Mouse (Mus musculus) kidney, postnatal 0 days (tissue): Measurements from ENCODE around the gene Poc1a. TPM values are rescaled to one million over a fixed set of nuclear protein-coding genes. Genes with fewer than 3 reads are reported as not detected.
A peak's percentile ranks its signal among the peaks of the same experiment; 100 is the strongest.

ENCODE experiments used
- ATAC-seq: fragments of 200-750 bp; cut with Nextera tagmentation; replicated peaks from 2 replicates; pipeline ENCODE4 v1.8.0; 2017; ENCODE audit warnings: low read depth, moderate number of reproducible peaks, moderate TSS enrichment, moderate library complexity; ENCODE audit not compliant: low FRiP score
- DNase-seq: peaks from one replicate; pipeline ENCODE4 v3.0.0-alpha.2; 2016; ENCODE audit warnings: low spot score
- H3K27ac ChIP-seq: fragments of 300-500 bp; sonication (generic); 2 replicates; pipeline ENCODE4 v1.5.1; 2014; ENCODE audit warnings: mild to moderate bottlenecking
- H3K27me3 ChIP-seq: fragments of 300-500 bp; sonication (generic); 2 replicates; pipeline ENCODE4 v1.6.1; 2014; ENCODE audit warnings: low read length, mixed read lengths; ENCODE audit not compliant: insufficient read depth
- H3K36me3 ChIP-seq: fragments of 300-500 bp; sonication (generic); 2 replicates; pipeline ENCODE4 v1.6.1; 2014; ENCODE audit warnings: low read length, mixed read lengths; ENCODE audit not compliant: insufficient read depth
- H3K4me1 ChIP-seq: fragments of 300-500 bp; sonication (generic); replicated peaks from 2 replicates; pipeline ENCODE4 v1.6.1; 2014; ENCODE audit warnings: antibody characterized with exemption, low read length, mixed read lengths; ENCODE audit not compliant: insufficient read depth
- H3K4me2 ChIP-seq: fragments of 300-500 bp; sonication (generic); 2 replicates; pipeline ENCODE4 v1.6.1; 2014; ENCODE audit warnings: mild to moderate bottlenecking, low read length, moderate library complexity, mixed read lengths
- H3K4me3 ChIP-seq: fragments of 300-500 bp; sonication (generic); replicated peaks from 2 replicates; pipeline ENCODE4 v1.5.1; 2014; ENCODE audit warnings: low read depth, low read length
- H3K9ac ChIP-seq: fragments of 300-500 bp; sonication (generic); 2 replicates; pipeline ENCODE4 v1.6.1; 2014; ENCODE audit warnings: low read depth, low read length
- H3K9me3 ChIP-seq: fragments of 300-500 bp; sonication (generic); replicated peaks from 2 replicates; pipeline ENCODE4 v1.6.1; 2016; ENCODE audit warnings: low read length, inconsistent platforms, mixed read lengths
- CTCF ChIP-seq: IDR thresholded peaks from 2 replicates; pipeline ENCODE4 v1.5.1; 2016; ENCODE audit warnings: antibody characterized with exemption, low read depth, mild to moderate bottlenecking, moderate library complexity
- WGBS: fragments of 180-500 bp; shearing (Covaris S2); extraction: QIAGEN DNeasy Blood & Tissue Kit; methylation state at CpG from one replicate; pipeline ENCODE4 v1.1.7; 2014; 5-methylcytosine and 5-hydroxymethylcytosine counted together
- polyA plus RNA-seq: library from polyadenylated mRNA; unstranded; fragments of >200 nt; fragmentation: Nextera tagmentation; extraction: Ambion mirVana; gene quantifications from 2 replicates; pipeline ENCODE4 v1.2.1, GENCODE M21; 2015

The Poc1a gene
- polyA plus RNA-seq, 1 experiment from 2014 or later: 13.1 TPM

DNA sequence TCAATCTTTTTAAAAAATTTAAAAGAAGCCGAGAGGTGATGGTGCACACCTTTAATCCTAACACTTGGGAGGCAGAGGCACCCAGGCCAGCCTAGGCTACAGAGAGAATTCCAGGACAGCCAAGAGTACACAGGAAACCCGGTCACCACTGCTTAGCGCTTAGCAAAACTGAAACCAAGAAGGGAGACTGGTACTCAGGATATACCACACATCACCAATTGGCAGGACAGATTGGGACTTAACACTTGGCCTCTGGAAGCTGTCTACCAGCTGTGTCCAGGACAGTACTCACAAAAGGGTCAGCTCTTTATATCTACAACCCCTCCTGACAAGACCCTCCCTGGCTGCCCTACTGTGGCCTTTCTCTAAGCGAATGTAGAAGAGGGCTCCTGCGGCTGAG is 86.1 kb downstream of the Poc1a start:
- H3K4me3 ChIP-seq: peak overlapping the region; percentile 42
- H3K4me1 ChIP-seq: peaks cover 24% of the 10 kb centered on the region
- peak overlapping the region; percentile 47; the same call in 1 of the 2 replicates for H3K9ac ChIP-seq
- peak overlapping the region; percentile 99 for H3K4me2 ChIP-seq
- DNase-seq: no peak
- H3K9me3 ChIP-seq: no peaks in the 10 kb centered on the region
- no peak for ATAC-seq
- peaks cover 4% of the 10 kb centered on the region; the same call in 1 of the 2 replicates for H3K36me3 ChIP-seq
- TF ChIP-seq CTCF: no peak
- peak overlapping the region; percentile 62; the same call in 1 of the 2 replicates for H3K27ac ChIP-seq
- WGBS: 21% methylated on average over 5 of the region's 5 CpGs
- no peaks in the 10 kb centered on the region for H3K27me3 ChIP-seq

DNA sequence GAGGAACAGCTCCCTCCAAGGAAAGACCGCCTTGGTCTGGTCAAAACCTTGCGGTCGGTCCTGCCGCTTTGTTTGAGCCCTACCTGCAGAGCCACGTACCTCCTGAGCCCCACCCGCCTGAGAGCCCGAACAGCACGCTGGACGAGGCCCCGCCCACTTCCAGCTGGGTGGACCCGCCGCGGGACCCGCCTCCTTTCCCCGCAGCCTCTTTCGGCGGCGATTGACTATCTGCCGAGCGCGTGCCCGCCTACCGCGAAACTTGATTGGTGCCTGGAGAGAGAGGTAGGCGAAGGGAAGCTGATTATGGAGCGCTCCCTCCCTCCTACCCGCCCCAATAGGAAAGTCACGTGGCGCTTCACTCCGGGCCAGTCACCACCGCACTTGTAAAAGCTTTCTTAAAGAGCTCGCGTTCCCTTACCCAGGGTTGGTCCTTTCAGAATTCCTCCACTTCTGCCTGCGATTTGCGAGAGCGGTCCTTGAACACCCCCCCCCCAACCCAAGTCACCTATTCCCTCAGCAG is 86.8 kb downstream of the Poc1a start:
- TF ChIP-seq CTCF: no peak
- Histone ChIP-seq H3K4me3 (peak overlapping the region; percentile 79), H3K27me3 (no peaks in the 10 kb centered on the region), H3K27ac (peak overlapping the region; percentile 97), H3K4me2 (peak overlapping the region; percentile 99), H3K4me1 (peaks cover 30% of the 10 kb centered on the region), H3K9me3 (no peaks in the 10 kb centered on the region), H3K36me3 (peaks cover 4% of the 10 kb centered on the region), H3K9ac (peak overlapping the region; percentile 90)
- WGBS: under 1% methylated on average over 35 of the region's 36 CpGs
- ATAC-seq: peak; percentile 88
- DNase-seq: peak; percentile 100

DNA sequence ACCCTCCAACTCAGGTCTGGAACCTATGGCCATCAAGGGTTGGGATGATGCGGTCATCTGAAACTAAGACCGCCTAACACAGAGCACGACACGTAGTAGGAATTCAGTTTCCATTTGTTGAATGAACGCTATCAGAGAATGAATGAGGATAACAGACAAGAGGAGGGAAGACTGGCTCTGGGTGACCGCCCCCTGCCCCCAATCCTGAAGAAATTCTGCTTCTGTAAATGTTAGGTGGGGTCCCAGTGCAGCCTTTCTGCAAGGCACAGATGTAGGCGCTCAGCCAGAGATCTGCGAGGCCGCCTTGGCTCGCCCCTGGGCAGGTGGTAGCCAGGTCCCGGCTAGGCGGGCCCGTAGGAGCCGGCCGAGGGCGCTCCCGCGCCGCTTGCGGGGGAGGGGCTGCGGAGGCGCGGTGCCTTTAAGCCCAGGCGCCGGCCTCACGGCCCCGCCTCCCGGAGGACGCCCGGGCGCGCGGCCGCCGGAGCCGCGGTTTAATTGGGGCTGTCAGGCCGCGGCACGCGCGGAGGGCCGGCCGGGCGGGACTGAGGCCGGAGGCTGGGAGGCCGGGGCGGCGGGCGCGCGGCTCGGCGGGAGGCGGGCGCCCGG is 87.4 kb downstream of the Poc1a start, which contains the start of gene Dusp7:
Gene Dusp7, plus strand, starts transcription at position 521 of the 606 bp plus-strand sequence.
- Histone ChIP-seq H3K9me3 (no peaks in the 10 kb centered on the region), H3K9ac (peak within 1 kb of the TSS; percentile 90), H3K27me3 (no peaks in the 10 kb centered on the region), H3K36me3 (peaks cover 4% of the 10 kb centered on the region), H3K4me2 (peak within 1 kb of the TSS; percentile 99), H3K4me1 (peaks cover 33% of the 10 kb centered on the region), H3K27ac (peak within 1 kb of the TSS; percentile 97), H3K4me3 (peak within 1 kb of the TSS; percentile 79)
- ATAC-seq: peak; percentile 59
- peak; percentile 84 for DNase-seq
- WGBS: under 1% methylated on average over 40 of the region's 57 CpGs
- TF ChIP-seq CTCF: peak; percentile 2; the same call in 1 of the 2 replicates

DNA sequence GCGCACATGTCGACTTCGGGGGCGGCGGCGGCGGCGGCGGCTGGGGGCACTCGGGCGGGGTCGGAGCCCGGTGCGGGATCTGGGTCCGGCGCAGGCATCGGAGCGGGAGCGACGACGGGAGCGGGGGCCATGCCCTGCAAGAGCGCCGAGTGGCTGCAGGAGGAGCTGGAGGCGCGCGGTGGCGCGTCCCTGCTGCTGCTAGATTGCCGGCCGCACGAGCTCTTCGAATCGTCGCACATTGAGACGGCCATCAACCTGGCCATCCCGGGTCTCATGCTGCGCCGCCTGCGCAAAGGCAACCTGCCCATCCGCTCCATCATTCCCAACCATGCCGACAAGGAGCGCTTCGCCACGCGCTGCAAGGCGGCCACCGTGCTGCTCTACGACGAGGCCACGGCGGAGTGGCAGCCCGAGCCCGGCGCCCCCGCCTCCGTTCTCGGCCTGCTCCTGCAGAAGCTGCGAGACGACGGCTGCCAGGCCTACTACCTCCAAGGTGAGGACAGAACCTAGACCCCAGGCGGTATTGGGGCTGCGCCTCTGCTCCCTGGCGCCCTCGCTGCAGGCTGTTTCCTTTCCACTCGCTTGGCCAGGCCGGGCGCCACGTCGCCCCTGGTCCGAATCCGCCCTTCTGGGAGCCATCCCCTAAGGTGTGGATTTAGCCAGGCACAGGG is 88.1 kb downstream of the Poc1a start:
- H3K9me3 ChIP-seq: no peaks in the 10 kb centered on the region
- peak overlapping the region; percentile 90 for H3K9ac ChIP-seq
- peak overlapping the region; percentile 97 for H3K27ac ChIP-seq
- peaks cover 33% of the 10 kb centered on the region for H3K4me1 ChIP-seq
- ATAC-seq (peak; percentile 8; the same call in 1 of the 2 replicates), DNase-seq (peak; percentile 82)
- WGBS: under 1% methylated on average over 65 of the region's 72 CpGs
- H3K27me3 ChIP-seq: no peaks in the 10 kb centered on the region
- peak overlapping the region; percentile 79 for H3K4me3 ChIP-seq
- peak; percentile 51 for TF ChIP-seq CTCF
- H3K36me3 ChIP-seq: peaks cover 9% of the 10 kb centered on the region
- H3K4me2 ChIP-seq: peak overlapping the region; percentile 99

- WGBS: 1% methylated on average over 11 of the region's 11 CpGs
- peak overlapping the region; percentile 90 for H3K9ac ChIP-seq
- H3K9me3 ChIP-seq: no peaks in the 10 kb centered on the region
- H3K27me3 ChIP-seq: no peaks in the 10 kb centered on the region
- peak overlapping the region; percentile 99 for H3K4me2 ChIP-seq
- DNase-seq (no peak), ATAC-seq (no peak)
- peak overlapping the region; percentile 79 for H3K4me3 ChIP-seq
- TF ChIP-seq CTCF: no peak
- peaks cover 10% of the 10 kb centered on the region for H3K36me3 ChIP-seq
- peak overlapping the region; percentile 97 for H3K27ac ChIP-seq
- peaks cover 33% of the 10 kb centered on the region for H3K4me1 ChIP-seq
Observed at GRCm38 (mm10) chr9:106369801-106370485, 89.1 kb downstream of the Poc1a start.
